Mouse (Mus musculus): ENCODE measurements around the gene Sspn. TPM values are rescaled to one million over a fixed set of nuclear protein-coding genes. Genes with fewer than 3 reads are reported as not detected.

Gene Sspn
- polyA plus RNA-seq, 1 experiment, result 16.8 TPM

DNA sequence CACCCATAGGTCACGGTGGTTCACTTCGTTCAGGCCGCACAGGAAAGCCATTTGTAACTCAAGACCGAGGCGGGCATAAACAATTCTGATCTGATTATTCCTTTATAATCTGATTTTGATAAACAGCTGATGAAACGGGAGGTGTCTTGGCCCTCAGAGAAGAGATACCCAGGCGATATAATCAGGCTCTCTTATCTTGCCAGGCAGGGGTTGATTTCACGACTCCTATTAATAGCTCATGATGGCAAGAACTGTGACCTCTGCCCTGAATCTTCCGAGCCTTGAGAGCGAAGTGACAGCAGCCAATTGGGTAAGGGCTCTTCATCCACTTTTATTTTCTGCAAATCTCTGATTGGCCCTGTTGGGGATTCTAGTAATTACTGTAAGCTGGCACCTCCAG, 37.4 kb downstream of the Sspn start:
- Histone ChIP-seq H3K4me3 (no peak overlapping the region), H3K27me3 (ENCODE audit: control insufficient read depth, insufficient read depth, insufficient read length) (no peaks in the 10 kb centered on the region), H3K4me2 (ENCODE audit: low read depth) (peak overlapping the region; percentile 72), H3K79me2 (ENCODE audit: control insufficient read depth, insufficient read depth) (no peaks in the 10 kb centered on the region), H3ac (ENCODE audit: control insufficient read depth, insufficient read length) (no peak overlapping the region), H3K36me3 (ENCODE audit: control insufficient read depth, insufficient read depth) (no peaks in the 10 kb centered on the region)
- TF ChIP-seq TCF3 (IDR thresholded peaks at IDR 0.05; ENCODE audit: insufficient read length, low read depth), result no peak

GRCm38 (mm10) chr6:145969572-145969971, 38.1 kb downstream of the Sspn start:
- no peak overlapping the region for H3K4me2 ChIP-seq (ENCODE audit: low read depth)
- H3ac ChIP-seq (ENCODE audit: control insufficient read depth, insufficient read length), result no peak overlapping the region
- TF ChIP-seq CEBPB (IDR thresholded peaks at IDR 0.05; ENCODE audit: insufficient read depth, poor library complexity, severe bottlenecking) (no peak), SRF (IDR thresholded peaks at IDR 0.05; ENCODE audit: control insufficient read depth, insufficient read length, low read depth) (no peak), E2F4 (IDR thresholded peaks at IDR 0.05; ENCODE audit: insufficient read depth) (no peak), POLR2AphosphoS2 (IDR thresholded peaks at IDR 0.05; ENCODE audit: insufficient read length, low read depth) (no peak), MYOG (IDR thresholded peaks at IDR 0.05; ENCODE audit: control insufficient read depth in 1 of 3, insufficient read depth in 1 of 3, insufficient read length in 2 of 3, low read depth in 2 of 3) (no peak), USF1 (IDR thresholded peaks at IDR 0.05; ENCODE audit: low read depth) (no peak), TCF12 (IDR thresholded peaks at IDR 0.05; ENCODE audit: insufficient read depth, poor library complexity, severe bottlenecking) (no peak), REST (IDR thresholded peaks at IDR 0.05; ENCODE audit: insufficient read depth, insufficient read length) (no peak), MAX (IDR thresholded peaks at IDR 0.05; ENCODE audit: low read depth) (no peak), MYOD1 (IDR thresholded peaks at IDR 0.05; ENCODE audit: control insufficient read depth in 1 of 3, insufficient read length in 2 of 3, low read depth in 2 of 3) (no peak), TCF3 (IDR thresholded peaks at IDR 0.05; ENCODE audit: insufficient read length, low read depth) (no peak), POLR2A (IDR thresholded peaks at IDR 0.05; ENCODE audit: insufficient read length, low read depth) (no peak)
- H3K4me3 ChIP-seq, result no peak overlapping the region
- H3K27me3 ChIP-seq (ENCODE audit: control insufficient read depth, insufficient read depth, insufficient read length), result no peaks in the 10 kb centered on the region
- no peaks in the 10 kb centered on the region for H3K79me2 ChIP-seq (ENCODE audit: control insufficient read depth, insufficient read depth)
- H3K36me3 ChIP-seq (ENCODE audit: control insufficient read depth, insufficient read depth), result no peaks in the 10 kb centered on the region

GRCm38 (mm10) chr6:145972107-145972506, 40.7 kb downstream of the Sspn start:
- H3K27me3 ChIP-seq (ENCODE audit: control insufficient read depth, insufficient read depth, insufficient read length), result no peaks in the 10 kb centered on the region
- no peak for TF ChIP-seq POLR2AphosphoS2 (IDR thresholded peaks at IDR 0.05; ENCODE audit: insufficient read length, low read depth)
- no peak overlapping the region for H3ac ChIP-seq (ENCODE audit: control insufficient read depth, insufficient read length)
- H3K36me3 ChIP-seq (ENCODE audit: control insufficient read depth, insufficient read depth), result no peaks in the 10 kb centered on the region
- no peak overlapping the region for H3K4me2 ChIP-seq (ENCODE audit: low read depth)
- H3K79me2 ChIP-seq (ENCODE audit: control insufficient read depth, insufficient read depth), result no peaks in the 10 kb centered on the region
- no peak overlapping the region for H3K4me3 ChIP-seq

GRCm38 (mm10) chr6:145972836-145973235, 41.4 kb downstream of the Sspn start:
- Histone ChIP-seq H3K4me3 (no peak overlapping the region), H3K27me3 (ENCODE audit: control insufficient read depth, insufficient read depth, insufficient read length) (no peaks in the 10 kb centered on the region), H3K4me2 (ENCODE audit: low read depth) (no peak overlapping the region), H3ac (ENCODE audit: control insufficient read depth, insufficient read length) (no peak overlapping the region), H3K36me3 (ENCODE audit: control insufficient read depth, insufficient read depth) (no peaks in the 10 kb centered on the region), H3K79me2 (ENCODE audit: control insufficient read depth, insufficient read depth) (no peaks in the 10 kb centered on the region)
- TF ChIP-seq POLR2A (IDR thresholded peaks at IDR 0.05; ENCODE audit: insufficient read length, low read depth) (no peak), TCF12 (IDR thresholded peaks at IDR 0.05; ENCODE audit: insufficient read depth, poor library complexity, severe bottlenecking) (no peak), CEBPB (IDR thresholded peaks at IDR 0.05; ENCODE audit: insufficient read depth, poor library complexity, severe bottlenecking) (no peak), MYOG (IDR thresholded peaks at IDR 0.05; ENCODE audit: control insufficient read depth in 1 of 3, insufficient read depth in 1 of 3, insufficient read length in 2 of 3, low read depth in 2 of 3) (no peak), TCF3 (IDR thresholded peaks at IDR 0.05; ENCODE audit: insufficient read length, low read depth) (no peak), E2F4 (IDR thresholded peaks at IDR 0.05; ENCODE audit: insufficient read depth) (no peak), MYOD1 (IDR thresholded peaks at IDR 0.05; ENCODE audit: control insufficient read depth in 1 of 3, insufficient read length in 2 of 3, low read depth in 2 of 3) (no peak), POLR2AphosphoS2 (IDR thresholded peaks at IDR 0.05; ENCODE audit: insufficient read length, low read depth) (no peak), SRF (IDR thresholded peaks at IDR 0.05; ENCODE audit: control insufficient read depth, insufficient read length, low read depth) (no peak), USF1 (IDR thresholded peaks at IDR 0.05; ENCODE audit: low read depth) (no peak), REST (IDR thresholded peaks at IDR 0.05; ENCODE audit: insufficient read depth, insufficient read length) (no peak), MAX (IDR thresholded peaks at IDR 0.05; ENCODE audit: low read depth) (no peak)

DNA sequence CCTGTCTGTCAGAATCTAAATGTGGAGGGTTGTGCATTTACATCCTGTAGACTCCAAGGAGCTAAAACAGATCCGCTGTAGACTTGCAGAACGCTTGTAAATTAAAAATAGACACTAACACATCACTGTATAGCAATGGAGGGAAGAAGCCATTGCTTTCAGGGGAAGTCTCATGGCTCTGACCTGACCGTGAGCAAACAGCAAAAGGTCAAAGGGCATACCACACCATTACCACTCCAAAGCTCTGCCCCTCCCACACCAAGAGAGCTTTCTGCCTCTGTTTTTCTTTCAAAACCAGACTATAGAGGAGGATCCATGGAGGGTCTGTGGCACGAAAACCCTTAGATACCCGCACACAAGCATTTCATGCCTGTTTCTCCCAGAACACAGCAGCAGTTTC, 41.9 kb downstream of the Sspn start:
- Histone ChIP-seq H3K4me2 (ENCODE audit: low read depth) (no peak overlapping the region), H3K27me3 (ENCODE audit: control insufficient read depth, insufficient read depth, insufficient read length) (no peaks in the 10 kb centered on the region), H3K79me2 (ENCODE audit: control insufficient read depth, insufficient read depth) (no peaks in the 10 kb centered on the region), H3ac (ENCODE audit: control insufficient read depth, insufficient read length) (no peak overlapping the region), H3K36me3 (ENCODE audit: control insufficient read depth, insufficient read depth) (no peaks in the 10 kb centered on the region), H3K4me3 (no peak overlapping the region)
- no peak for TF ChIP-seq E2F4 (IDR thresholded peaks at IDR 0.05; ENCODE audit: insufficient read depth)
- no peak for TF ChIP-seq TCF3 (IDR thresholded peaks at IDR 0.05; ENCODE audit: insufficient read length, low read depth)
- no peak for TF ChIP-seq CEBPB (IDR thresholded peaks at IDR 0.05; ENCODE audit: insufficient read depth, poor library complexity, severe bottlenecking)
- no peak for TF ChIP-seq MAX (IDR thresholded peaks at IDR 0.05; ENCODE audit: low read depth)
- no peak for TF ChIP-seq REST (IDR thresholded peaks at IDR 0.05; ENCODE audit: insufficient read depth, insufficient read length)
- TF ChIP-seq POLR2AphosphoS2 (IDR thresholded peaks at IDR 0.05; ENCODE audit: insufficient read length, low read depth), result no peak
- no peak for TF ChIP-seq POLR2A (IDR thresholded peaks at IDR 0.05; ENCODE audit: insufficient read length, low read depth)
- no peak for TF ChIP-seq TCF12 (IDR thresholded peaks at IDR 0.05; ENCODE audit: insufficient read depth, poor library complexity, severe bottlenecking)
- no peak for TF ChIP-seq USF1 (IDR thresholded peaks at IDR 0.05; ENCODE audit: low read depth)
- no peak for TF ChIP-seq SRF (IDR thresholded peaks at IDR 0.05; ENCODE audit: control insufficient read depth, insufficient read length, low read depth)
- TF ChIP-seq MYOG (IDR thresholded peaks at IDR 0.05; ENCODE audit: control insufficient read depth in 1 of 3, insufficient read depth in 1 of 3, insufficient read length in 2 of 3, low read depth in 2 of 3), result no peak
- TF ChIP-seq MYOD1 (IDR thresholded peaks at IDR 0.05; ENCODE audit: control insufficient read depth in 1 of 3, insufficient read length in 2 of 3, low read depth in 2 of 3), result no peak

Measured in myocyte (in vitro differentiated cells).